ENCODE assay signal across 12 mouse cellular contexts in genomic region chr16:29512495-29512894, GRCm38 (mm10). TPM values are rescaled to one million over a fixed set of nuclear protein-coding genes. Genes with fewer than 3 reads are reported as not detected.
DNase-seq lines count a peak whose midpoint lies in the region; ATAC-seq and TF ChIP-seq lines count a peak whose summit lies in the region.
"Had no signal": no experiment of that assay in that cellular context is flagged by ENCODE, and none has a peak within 500 bp of the region (broad histone marks: within the 10 kb centered on the region; RNA-seq: fewer than 3 reads in every experiment).

No protein-coding gene starts in this region.

- no peak for TF ChIP-seq CTCF in kidney, postnatal 0 days (IDR thresholded peaks at IDR 0.05; ENCODE audit: low read depth)
- no peak for TF ChIP-seq CTCF in cerebellum, adult 2 months (IDR thresholded peaks at IDR 0.05; ENCODE audit: borderline replicate concordance, insufficient read depth, low read depth, low read length)
- TF ChIP-seq CTCF in stomach, postnatal 0 days (IDR thresholded peaks at IDR 0.05; ENCODE audit: low read depth), result no peak

- ATAC-seq in kidney, postnatal 0 days (replicated peaks; ENCODE audit: low FRiP score, low read depth), result no peak
- ATAC-seq in stomach, postnatal 0 days (ENCODE audit: low FRiP score, low TSS enrichment), result no peak

- no peak overlapping the region for H3K9ac ChIP-seq in kidney, postnatal 0 days (ENCODE audit: low read depth, low read length)
- no peak overlapping the region for H3K9ac ChIP-seq in stomach, postnatal 0 days (ENCODE audit: low read length)

- no peaks in the 10 kb centered on the region for H3K4me1 ChIP-seq in kidney, postnatal 0 days (replicated peaks; ENCODE audit: insufficient read depth, low read length)
- no peaks in the 10 kb centered on the region; the same call in 1 of the 2 replicates for H3K4me1 ChIP-seq in cerebellum, adult 2 months (ENCODE audit: control insufficient read depth, insufficient read depth, low read length)
- H3K4me1 ChIP-seq in stomach, postnatal 0 days (replicated peaks; ENCODE audit: control insufficient read depth, insufficient read depth), result no peaks in the 10 kb centered on the region

- no peak overlapping the region for H3K27ac ChIP-seq in kidney, postnatal 0 days
- 0 out of 2 replicates have a peak overlapping the region, but pooled peaks have one; percentile 27 for H3K27ac ChIP-seq in cerebellum, adult 2 months (ENCODE audit: insufficient read depth, low read length)
- H3K27ac ChIP-seq in stomach, postnatal 0 days (replicated peaks), result no peak overlapping the region

- peak; percentile 4 for DNase-seq in kidney, postnatal 0 days (ENCODE audit: low spot score)
- DNase-seq in kidney, postnatal 25 days, result no peak
- DNase-seq in Muller cell, postnatal 12 days (ENCODE audit: inconsistent ontology term), result peak; percentile 96
- DNase-seq in cerebellum, adult 2 months, result peak; percentile 40 to 77
- peak; percentile 4 to 26 for DNase-seq in left cerebral cortex, postnatal 10 days (ENCODE audit: extremely low spot score in 1 of 2, low spot score in 2 of 2)
- no peak for DNase-seq in stomach, postnatal 0 days (ENCODE audit: low spot score)
- no peak for DNase-seq in liver
- DNase-seq: embryo, embryonic 11 days; gastrocnemius, postnatal 14 days had no signal

- no peak for TF ChIP-seq EP300 in stomach, postnatal 0 days (optimal IDR thresholded peaks at IDR 0.05)

- H3K36me3 ChIP-seq in kidney, postnatal 0 days (ENCODE audit: insufficient read depth, low read length), result no peaks in the 10 kb centered on the region
- no peaks in the 10 kb centered on the region for H3K36me3 ChIP-seq in stomach, postnatal 0 days (ENCODE audit: control insufficient read depth, insufficient read depth, low read length)

- intact Hi-C loops in left cerebral cortex, postnatal 10 days (cut with DNase I), result no loop called here

- H3K9me3 ChIP-seq in kidney, postnatal 0 days (replicated peaks; ENCODE audit: low read length), result no peaks in the 10 kb centered on the region
- H3K9me3 ChIP-seq in stomach, postnatal 0 days (ENCODE audit: control insufficient read depth, low read length), result no peaks in the 10 kb centered on the region

- H3K4me2 ChIP-seq in kidney, postnatal 0 days (ENCODE audit: low read length), result no peak overlapping the region
- no peak overlapping the region for H3K4me2 ChIP-seq in stomach, postnatal 0 days (replicated peaks; ENCODE audit: low read depth)
- H3K4me2 ChIP-seq: liver, embryonic 11.5 days had no signal

- H3K4me3 ChIP-seq in kidney, postnatal 0 days (replicated peaks; ENCODE audit: low read depth, low read length), result no peak overlapping the region
- H3K4me3 ChIP-seq in cerebellum, adult 2 months (replicated peaks; ENCODE audit: insufficient read depth, low read depth, low read length), result no peak overlapping the region
- H3K4me3 ChIP-seq in stomach, postnatal 0 days (ENCODE audit: low read depth, low read length), result no peak overlapping the region

- TF ChIP-seq POLR2A in cerebellum, adult 2 months (IDR thresholded peaks at IDR 0.05; ENCODE audit: borderline replicate concordance, insufficient read depth, low read length), result no peak

- no peaks in the 10 kb centered on the region for H3K27me3 ChIP-seq in kidney, postnatal 0 days (ENCODE audit: insufficient read depth, low read length)
- H3K27me3 ChIP-seq in cerebellum, adult 2 months (ENCODE audit: control insufficient read depth, insufficient read depth, low read length), result no peaks in the 10 kb centered on the region
- H3K27me3 ChIP-seq in stomach, postnatal 0 days (ENCODE audit: control insufficient read depth, insufficient read depth, low read length), result no peaks in the 10 kb centered on the region

- 58% methylated on average over 3 of the region's 3 CpGs for WGBS in kidney, postnatal 0 days
- 21% methylated on average over 3 of the region's 3 CpGs for WGBS in cerebellum, adult 2 months
- WGBS in stomach, postnatal 0 days, result 63% methylated on average over 3 of the region's 3 CpGs

RNA-seq across cellular contexts. Expression of gene Atp13a4, which starts 32.2 kb away (rescaled TPM):
- 2.6 and 3.1 TPM in 2 replicates for polyA plus RNA-seq in kidney, postnatal 0 days (2015; fragmentation: Nextera tagmentation; extraction: Ambion mirVana)
- polyA plus RNA-seq in cerebellum, adult 2 months (2012; rRNA removed), result 26.5 and 34.6 TPM in 2 replicates
- 10 to 100 TPM in 1 of 2 experiments, 1 to 10 TPM in 1; 8.8 to 10.3 TPM for total RNA-seq in left cerebral cortex, postnatal 10 days (2021)
- polyA plus RNA-seq in stomach, postnatal 0 days (2015; fragmentation: Nextera tagmentation; extraction: Ambion mirVana), result 1.5 and 1.7 TPM in 2 replicates
- total RNA-seq: gastrocnemius, postnatal 14 days; neutrophil, adult 5-6 weeks had no signal
- polyA plus RNA-seq: heart, embryonic 16.5 days had no signal

Comparison
In these comparisons a context has a peak if more than half of its experiments do, and no peak if none do; other contexts are left out.
1. DNase-seq: peak in kidney, postnatal 0 days (single experiment), Muller cell, postnatal 12 days (single experiment), cerebellum, adult 2 months (2 of 2) and left cerebral cortex, postnatal 10 days (2 of 2); none in kidney, postnatal 25 days (0 of 2), stomach, postnatal 0 days (single experiment) and liver (single experiment).